Mouse (Mus musculus) c-Kit-positive CD71-positive TER-119-negative erythroid progenitor cells, embryonic 14.5 days (primary cell): Measurements from ENCODE around the gene Poc1b.

Experiments
- DNase-seq: peaks from one replicate; pipeline ENCODE4 v3.0.0-alpha.2; 2013; ENCODE audit warnings: low read depth

Poc1b gene

DNA sequence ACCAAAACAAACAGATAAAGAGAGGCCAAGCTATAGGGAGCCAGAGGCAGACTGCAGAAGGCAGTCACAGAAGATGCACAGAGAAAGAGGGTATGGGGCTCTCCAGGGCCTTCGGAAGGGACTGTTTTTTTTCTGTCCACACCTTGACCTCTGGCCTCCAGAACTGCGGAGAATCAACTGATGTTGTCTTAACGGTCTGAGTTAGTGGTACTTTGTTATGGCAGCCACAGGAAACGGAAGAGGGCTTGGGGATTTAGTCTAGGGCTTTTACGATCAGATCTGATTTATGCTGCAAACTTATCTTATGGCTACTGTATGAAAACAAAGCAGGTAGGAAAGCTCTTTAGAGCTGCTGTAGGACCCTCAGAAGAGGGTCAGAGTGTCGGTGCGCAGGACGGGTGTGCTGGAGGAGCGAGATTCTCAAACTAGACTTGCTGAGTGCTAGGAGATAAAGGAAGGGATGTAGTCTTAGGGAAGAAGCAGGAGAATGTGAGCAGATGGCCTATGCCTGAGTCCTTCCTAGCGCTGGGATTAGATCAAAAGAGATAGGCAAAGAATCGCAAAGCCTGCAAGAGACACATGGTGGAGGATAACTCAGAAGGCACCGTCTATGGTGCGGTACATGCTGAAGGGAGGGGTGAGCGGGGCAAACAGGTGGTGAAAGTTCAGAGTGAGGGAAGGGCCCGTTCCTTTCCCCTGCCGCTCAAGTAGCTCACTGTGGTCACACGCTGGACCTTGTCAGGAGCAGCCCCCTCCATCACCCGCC lies 8.8 kb downstream of the Poc1b start:
- DNase-seq = no peak

DNA sequence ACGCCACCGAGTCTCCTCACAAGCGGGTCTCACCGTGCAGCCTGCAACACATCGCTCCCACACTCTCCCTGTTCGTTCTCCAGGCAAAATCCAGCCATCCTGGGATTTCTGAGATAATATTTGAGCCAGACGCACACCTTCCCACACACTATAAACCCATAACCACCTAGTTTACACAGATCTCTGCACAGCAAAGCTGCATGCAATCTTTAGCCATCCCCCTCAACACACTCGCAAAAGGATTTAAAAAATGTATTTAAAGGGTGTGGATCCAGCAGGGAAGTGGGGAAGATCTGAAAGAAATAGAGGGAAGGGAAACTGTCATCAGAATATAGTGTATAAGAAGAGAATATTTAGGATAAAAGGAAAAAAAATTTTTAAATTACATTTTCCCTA lies 9.4 kb downstream of the Poc1b start:
- no peak for DNase-seq

DNA sequence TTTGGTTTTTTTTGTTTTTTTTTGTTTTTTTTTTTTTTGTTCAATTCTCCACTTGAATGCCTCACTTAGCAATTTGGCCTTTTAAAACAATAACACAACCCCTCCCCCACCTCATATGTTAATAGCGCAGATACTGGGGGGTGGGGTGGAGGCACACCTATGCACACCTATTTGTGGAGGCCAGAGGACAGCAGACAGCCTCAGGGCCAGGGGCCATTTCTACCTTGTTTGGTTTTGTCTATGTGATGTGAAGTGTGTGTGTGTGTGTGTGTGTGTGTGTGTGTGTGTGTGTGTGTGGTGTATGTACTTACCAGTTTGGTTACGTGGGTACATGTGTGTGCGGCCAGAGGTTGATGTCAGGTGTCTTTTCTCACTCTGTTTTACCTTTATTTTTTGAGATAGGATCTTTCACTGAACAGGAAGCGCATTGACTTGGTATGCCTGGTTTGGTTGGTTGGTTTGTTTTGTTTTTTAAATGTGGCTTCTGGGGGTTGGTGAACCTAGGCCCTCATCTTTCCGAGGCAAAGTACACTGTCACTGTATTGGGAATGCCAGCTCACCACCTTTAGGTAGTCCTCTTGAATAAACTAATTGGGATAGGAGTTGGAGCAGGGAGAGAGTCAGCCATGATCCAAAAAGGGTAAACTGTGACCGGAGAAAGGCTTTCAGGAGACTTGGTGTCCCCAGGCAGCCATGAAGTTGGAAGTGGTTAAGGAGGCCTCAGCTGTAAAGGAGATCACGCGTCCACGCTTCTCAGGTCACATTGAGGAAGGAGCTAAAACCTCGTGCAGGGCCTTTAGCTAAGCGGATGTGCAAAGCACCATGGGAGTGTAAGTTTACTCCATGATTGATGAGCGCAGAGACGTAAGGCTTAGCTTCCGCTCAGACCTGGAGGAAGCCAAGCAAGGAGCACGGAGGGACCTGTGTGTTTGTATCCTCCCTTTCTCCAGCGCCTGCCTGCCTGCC lies 10.1 kb downstream of the Poc1b start:
- no peak for DNase-seq

DNA sequence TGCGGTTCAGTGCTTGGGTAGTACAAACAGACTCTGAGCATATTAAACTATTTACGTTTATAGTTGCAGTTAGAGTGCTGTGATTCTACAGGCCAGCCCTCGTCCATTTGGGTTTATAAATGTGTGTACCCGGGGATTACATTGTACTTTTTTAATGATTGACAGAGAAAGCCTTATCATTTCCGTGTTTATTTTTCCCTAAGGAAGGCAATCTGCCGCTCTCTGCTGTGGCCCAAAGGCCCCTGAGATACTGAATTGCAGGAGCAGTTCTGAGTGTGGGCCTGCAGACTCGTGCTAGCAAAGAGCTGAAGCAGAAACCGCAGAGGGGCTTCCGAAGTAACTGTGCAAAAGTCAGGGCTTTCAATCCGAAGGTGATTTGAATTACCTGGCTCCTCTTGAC lies 11.0 kb downstream of the Poc1b start:
- no peak for DNase-seq

DNA sequence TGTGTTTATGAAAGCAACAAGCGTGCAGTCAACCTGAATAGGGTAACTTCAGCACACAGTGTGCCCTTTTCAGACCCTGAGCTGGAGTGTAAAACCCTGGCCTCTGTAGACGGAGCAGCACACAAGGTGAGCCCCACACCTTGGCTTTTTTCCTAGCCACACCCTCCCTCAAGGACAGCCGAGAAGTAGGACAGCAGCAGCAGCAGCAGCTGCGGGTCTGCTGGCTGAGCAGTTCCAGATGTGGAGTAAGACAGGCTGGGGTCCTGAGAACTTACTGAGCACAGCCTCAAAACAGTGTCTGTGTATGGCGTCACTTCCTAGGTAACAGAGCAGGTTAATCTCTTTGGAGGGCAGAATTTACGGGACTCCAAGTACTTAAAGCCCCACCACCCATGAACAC lies 11.9 kb downstream of the Poc1b start:
- no peak for DNase-seq

DNA sequence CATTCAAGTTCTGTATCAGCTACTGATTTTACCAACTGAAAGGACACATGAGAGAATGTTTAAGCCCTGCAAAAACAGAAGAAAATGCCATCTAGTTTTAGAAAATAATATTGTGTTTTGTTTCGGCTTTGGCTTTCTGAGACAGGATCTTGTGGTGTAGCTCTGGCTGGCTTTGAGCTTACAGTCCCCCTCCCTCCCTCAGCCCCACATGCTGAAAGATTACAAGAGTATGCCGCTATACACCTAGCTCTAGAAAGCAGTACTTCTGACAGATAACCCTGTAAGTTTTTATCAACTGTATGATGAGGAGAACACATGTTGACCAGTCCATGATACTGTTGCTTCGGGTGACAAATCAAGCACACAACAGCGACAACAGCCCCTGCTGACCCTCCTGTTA lies 12.6 kb downstream of the Poc1b start:
- DNase-seq = no peak

DNA sequence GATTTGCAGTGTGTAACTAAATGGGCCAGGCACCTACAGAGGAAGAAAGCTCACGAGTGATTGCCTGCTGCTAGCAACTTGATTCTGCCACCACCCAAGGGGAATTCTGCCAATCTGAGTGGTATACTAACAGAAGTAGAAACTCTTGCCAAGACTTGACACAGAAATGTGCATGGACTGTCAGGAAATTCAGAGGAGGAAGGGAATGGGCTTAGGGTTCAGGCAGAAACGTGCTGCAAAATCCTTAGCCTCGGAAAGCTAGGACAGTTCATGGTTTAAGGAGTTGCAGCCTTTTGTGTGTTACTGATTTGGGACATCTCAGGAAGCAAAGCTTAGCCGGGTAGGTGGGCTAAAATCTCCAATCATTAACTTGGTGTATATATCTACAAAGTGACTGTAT lies 19.4 kb downstream of the Poc1b start, which contains the start of gene Phxr2:
TSS of gene Phxr2 (minus strand) at position 101 of the 400 bp plus-strand sequence.
- no peak for DNase-seq

DNA sequence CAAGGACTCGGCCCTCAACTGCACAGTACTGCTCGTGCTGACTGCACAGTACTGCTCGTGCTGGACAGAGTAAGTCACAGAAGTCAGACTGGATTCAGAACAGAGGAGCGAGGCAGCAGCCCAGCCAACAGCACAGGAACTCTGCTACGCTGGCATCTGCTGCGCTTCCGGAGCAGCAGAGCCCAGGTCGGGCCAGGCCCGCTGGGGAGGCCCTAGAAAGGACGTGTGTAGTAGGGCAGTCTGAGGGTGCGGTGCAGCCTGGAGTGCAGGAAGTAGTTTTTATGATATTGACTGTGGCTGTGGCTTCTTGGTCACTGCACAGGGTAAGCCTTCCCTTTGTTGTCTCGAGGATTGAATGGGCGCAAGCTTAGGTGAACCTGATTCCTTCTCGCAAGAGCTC lies 20.1 kb downstream of the Poc1b start:
- DNase-seq = no peak

DNA sequence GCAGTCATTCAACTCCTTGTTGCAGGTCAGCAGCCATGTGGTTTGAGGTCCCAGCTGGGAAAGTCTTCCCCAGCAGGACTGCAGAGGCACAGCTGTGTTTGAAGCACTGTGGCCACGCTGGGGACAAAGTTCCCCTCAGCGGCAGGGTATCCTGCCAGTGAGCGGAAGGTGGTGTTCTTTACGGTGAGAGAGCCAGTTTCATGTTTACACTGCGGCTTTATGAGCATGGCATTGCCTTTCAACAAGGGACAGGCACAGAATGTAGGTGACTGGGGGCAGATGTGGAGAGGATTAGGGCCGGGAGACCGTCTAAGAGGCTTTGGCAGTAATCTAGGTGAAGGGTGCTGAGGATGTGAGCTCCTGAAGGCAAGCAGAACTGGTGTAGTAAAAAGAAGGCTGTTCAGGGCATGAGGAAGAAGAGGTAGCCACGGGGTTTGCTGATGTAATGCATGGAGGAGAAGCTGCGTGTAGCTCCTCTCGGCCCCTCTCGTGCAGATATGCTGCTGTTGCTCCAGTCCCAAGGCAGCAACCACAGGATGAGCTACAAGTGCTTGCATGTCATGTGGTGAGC lies 20.9 kb downstream of the Poc1b start:
- DNase-seq = no peak

DNA sequence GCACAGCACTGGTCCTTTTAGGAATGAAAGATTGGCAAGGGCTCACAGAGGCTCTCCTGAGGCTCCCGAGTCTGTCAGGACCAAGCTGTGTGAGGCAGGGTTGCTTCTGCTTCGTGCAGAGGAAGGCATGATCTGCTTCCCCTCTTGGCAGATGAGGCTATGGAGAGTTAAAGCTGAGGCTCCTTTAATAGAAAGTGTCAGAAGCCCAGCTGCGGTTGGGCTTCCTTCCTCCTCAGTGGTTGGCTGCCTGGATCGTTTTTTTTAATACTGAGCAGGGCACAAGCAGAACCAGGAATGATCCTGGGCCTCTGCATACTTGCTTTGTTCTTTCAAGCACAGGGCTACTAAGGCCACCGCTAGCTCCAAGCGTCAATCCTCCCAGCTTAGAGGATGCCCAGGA lies 23.8 kb downstream of the Poc1b start:
- DNase-seq = no peak

DNA sequence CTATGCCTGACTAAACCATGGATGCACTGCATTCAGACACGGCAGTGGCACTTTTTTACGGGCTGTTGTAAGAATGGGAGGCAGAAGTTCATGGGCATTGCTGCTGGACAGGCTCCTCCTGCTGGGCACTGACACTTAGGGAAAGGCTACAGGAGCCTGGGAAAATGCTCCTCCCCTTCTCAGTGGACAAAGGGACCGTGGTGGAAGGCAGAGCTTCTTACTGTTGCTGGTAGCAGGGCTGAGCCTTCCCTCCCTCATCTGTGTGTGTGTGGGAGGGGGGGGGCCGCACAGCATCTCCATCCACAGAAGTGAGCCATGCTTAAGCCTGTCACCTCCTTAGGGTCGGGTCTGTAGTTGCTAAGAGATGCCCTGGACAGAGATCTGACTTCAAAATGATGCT lies 24.5 kb downstream of the Poc1b start:
- DNase-seq = no peak

DNA sequence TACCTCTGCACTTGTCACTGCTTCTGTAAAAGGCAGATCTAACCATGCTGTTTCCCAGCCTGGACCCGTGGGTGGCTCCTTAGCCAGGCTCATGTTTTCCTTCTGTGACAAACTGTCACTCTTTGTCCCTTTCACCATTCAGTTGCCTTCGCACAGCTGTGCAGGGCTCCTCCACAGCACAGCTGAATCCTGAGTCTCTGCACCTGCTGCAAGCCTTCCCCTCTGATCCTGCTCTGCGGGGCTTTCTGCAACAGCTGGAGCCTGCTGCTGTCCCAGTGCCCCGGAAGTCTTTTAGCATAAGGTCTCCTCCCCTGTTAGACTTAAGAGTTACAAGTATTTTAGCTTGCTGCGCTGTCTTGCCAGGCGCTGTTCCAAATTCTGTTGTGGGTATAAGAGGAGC lies 25.4 kb downstream of the Poc1b start:
- no peak for DNase-seq

DNA sequence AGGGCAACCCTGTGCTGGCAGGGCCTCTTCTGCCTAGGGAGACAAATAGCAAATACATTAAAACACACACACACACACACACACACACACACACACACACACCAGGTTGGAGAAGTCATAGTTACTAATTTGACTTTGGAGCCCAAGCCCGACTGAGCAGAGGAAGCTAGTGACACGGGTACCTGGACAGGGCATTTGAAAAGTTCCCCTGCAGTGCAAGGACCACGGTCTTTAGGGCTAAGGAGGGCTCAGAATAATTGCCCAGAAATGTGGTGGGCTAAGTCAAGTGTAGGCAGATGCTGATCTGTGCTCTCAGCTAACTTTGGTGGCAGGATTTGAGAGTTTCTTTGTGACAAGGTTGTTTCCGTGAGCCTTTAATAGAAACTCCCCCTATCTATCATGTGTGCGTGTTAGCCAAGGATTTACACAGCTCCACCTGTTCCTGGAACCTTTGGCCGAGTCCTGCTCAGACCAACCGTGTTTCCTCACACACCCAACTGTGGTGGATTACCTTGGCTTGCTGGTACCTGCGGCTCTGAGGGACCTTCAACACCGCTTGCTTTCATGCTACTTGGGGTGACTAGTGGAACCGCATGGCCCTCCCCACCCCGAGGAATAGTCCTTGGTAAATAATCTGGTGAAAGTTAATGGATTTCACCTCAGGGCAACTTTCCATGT lies 25.9 kb downstream of the Poc1b start:
- no peak for DNase-seq

DNA sequence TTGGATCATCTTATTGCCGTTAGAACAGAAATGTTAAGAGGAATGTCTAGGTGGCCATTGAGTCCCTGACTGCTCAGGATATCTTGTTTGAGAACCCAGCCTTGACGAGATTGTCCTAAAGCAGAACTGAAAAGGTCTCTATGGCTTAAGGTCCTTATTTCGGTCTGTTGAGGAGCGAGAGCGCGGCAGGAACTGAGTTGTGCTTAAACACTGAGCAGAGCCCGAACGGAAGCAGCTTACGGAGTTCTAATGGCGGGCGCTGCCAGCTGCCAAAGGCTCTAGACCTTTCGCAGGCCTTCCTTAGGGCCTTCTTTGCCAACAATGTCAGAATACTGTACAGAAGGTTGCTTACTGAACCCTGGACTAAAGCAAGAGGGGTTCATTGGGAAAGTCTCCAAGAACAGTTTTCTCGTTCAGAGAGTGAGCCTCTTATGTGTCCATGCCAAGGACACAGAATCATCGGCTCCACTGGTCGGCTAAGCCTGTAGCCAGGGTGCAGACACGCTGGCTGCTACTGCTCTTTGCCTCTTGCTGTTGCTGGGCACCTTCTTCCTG lies 26.6 kb downstream of the Poc1b start:
- DNase-seq = no peak

DNA sequence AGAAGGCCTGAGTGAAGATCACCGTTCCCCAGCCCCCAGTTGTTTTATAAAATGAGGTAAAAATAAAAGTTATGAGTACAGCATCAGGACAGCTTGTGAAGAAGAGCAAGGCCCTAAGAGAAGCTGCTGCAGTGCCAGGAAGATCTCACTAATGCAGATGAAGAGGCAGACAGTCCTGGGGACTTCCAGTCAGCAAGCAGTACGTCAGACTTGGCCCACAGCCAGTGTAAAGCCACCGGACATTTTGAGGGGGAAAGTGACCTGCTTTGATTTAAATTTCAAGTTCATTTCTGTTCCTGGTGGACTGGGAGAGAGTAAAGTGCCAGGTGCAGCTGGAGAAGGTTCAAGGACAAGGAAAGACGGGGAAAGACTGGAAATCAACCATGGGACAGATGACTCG lies 29.5 kb downstream of the Poc1b start:
- DNase-seq = no peak

DNA sequence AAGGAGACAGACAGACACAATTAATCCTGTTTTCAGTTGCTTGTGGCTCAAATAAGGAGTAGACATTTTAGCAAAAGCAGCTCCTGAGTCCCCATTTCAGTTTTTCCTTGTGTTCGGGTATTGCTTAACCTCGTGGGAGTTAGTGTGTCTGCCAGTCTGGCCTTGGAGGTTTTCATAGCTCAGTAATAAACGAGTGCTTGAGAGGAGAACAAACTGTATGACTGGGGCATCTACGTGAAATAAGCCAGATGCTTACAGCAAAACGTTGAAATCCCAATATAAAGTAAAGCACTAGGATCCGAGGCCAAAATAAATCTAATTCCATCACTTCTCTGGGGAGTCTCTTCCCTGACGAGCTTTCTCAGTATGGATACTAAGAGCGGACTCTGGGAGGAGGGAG lies 38.8 kb downstream of the Poc1b start:
- no peak for DNase-seq

DNA sequence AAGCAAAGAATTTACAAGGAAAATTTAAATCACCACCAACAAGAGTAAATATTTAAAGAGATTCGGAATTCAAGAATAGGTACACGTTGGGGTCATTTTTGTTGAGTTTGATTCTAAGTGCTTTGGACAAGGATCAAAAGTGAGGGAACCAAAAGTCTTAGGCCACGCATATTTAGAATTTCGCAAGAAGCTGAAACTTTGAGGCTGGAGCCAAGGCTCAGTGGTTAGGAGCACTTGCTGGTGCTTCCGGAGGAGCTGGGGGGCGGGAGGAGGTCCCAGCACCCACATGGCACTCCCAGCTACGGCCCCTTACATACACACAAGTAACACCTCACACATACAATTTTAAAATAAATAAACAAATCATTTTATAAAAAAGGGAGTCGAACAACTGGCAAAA lies 39.8 kb downstream of the Poc1b start:
- DNase-seq = no peak

DNA sequence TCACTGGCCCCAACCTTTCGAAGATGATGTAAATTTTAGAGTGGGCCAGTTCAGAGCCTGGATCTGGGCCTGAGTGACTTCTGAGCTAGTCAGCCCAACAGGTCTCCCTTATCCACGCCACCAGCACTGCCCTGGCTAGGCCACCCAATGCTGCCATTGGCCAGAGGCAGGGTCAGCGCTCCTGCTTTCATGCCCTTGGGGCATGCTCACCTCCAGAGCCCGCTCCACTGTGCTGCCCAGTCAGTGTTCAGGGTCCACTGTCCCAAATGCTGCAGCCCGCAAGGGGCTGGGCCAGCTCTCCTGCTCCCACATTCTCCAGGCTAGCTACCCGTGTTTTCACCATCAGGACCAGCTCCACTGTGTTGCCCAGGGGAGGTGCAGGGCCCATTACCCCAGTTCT lies 43.2 kb downstream of the Poc1b start:
- no peak for DNase-seq

DNA sequence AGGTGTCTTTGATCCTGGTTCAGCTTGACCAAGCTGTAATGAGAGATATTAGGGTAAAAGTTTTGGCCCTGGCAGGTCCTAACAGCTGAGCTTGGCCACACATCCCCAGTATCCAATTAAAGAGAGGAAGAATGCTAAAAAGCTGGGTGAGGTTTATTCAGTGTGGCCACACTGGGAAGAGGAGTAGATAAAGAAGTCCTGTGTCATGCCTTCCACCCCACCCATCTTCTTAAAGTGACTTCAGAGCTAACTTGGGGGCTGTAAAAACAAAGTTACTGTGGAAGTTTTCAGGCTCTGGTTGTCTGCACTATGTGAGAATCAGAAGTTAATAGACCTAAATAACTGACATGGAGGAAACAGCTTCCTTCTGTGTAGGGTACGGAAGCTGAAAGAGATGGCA lies 44.7 kb downstream of the Poc1b start:
- no peak for DNase-seq

DNA sequence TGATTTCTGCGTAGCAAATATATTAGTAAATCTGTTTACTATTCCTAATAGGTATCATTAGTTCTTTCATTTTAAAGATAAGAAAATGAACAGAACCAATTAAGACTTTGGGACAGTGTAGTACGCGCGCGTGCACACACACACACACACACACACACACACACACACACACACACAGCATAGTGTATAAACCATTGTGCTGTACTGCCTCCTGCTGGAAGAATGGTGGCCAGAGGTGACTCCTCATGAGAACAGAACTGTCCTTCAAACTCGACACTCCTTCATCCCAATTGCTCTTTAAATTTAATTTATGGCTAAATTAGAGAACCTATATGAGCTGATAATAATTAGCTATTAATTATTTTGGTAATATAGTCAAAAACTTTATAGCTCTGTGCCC lies 45.2 kb downstream of the Poc1b start:
- no peak for DNase-seq

DNA sequence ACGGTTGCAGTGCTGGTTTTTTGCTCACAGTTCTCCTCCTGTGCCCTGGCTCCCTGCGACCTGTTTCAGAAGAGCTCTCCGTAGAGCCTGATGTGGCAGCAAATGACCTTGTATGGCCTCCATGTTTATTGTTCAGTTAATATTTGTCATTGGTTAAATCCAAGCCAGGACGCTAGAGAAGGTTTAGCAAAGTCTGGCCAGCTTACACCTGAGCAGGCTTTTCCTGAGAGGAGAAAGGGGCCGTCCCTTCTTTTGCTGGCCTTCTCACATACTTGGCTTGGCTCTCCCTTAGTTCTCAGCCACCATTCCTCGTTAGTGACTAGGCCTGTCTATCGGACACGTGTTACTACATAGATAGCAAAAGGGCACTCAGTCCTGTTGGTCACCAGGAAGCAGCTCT lies 47.8 kb downstream of the Poc1b start:
- DNase-seq = no peak

DNA sequence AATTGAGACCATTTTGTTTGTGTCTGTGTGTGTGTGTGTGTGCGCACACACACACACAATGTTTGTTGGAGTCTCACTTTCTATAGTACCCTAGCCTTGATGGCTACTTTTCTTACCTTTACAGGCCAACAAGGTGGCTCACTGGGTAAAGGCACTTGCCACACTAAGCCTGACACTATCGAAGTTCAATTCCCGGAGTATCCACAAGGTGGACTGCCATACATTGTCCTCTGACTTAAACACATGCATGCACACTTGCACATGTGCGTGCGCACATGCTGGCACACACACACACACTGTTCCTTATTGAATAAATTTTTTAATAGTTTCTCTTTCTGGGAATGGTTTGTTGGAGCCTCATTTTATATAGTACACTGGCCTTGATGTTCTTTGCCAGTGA lies 50.0 kb downstream of the Poc1b start:
- no peak for DNase-seq
